Mouse (Mus musculus) neutrophil, adult 5-6 weeks (primary cell): ENCODE data around the gene Rspo3. TPM values are rescaled to one million over a fixed set of nuclear protein-coding genes. Genes with fewer than 3 reads are reported as not detected.

Experiments
- ATAC-seq: fragments of 151-379, 151-347 bp; 2 replicates; pipeline ENCODE4 v1.8.0; 2017; ENCODE audit warnings: mild to moderate bottlenecking, moderate TSS enrichment; ENCODE audit not compliant: insufficient number of reproducible peaks, poor library complexity, low FRiP score, severe bottlenecking; ENCODE audit errors: extremely low read depth
- total RNA-seq: library from RNA; stranded (forward); fragments of 200-1000 nt; gene quantifications from 2 replicates; pipeline ENCODE4 v1.2.3, GENCODE M21; 2017

Gene Rspo3
- total RNA-seq, 1 experiment from 2014 or later = not detected

- ATAC-seq = no peak
Observed at GRCm38 (mm10) chr10:29459632-29460031, 76.0 kb downstream of the Rspo3 start.

- no peak for ATAC-seq
Observed at GRCm38 (mm10) chr10:29445076-29445475, 90.6 kb downstream of the Rspo3 start.

GRCm38 (mm10) chr10:29441297-29441696, 94.4 kb downstream of the Rspo3 start:
- ATAC-seq = no peak

GRCm38 (mm10) chr10:29432935-29433453, 102.7 kb downstream of the Rspo3 start:
- no peak for ATAC-seq

GRCm38 (mm10) chr10:29426660-29427059, 109.0 kb downstream of the Rspo3 start:
- no peak for ATAC-seq

GRCm38 (mm10) chr10:29424571-29424970, 111.1 kb downstream of the Rspo3 start:
- ATAC-seq = no peak

GRCm38 (mm10) chr10:29414361-29414760, 121.3 kb downstream of the Rspo3 start:
- ATAC-seq = no peak

GRCm38 (mm10) chr10:29402656-29403268, 132.9 kb downstream of the Rspo3 start:
- no peak for ATAC-seq

Other genes with a start within 250 kb of the Rspo3 start
- 5.3 and 7.9 TPM in 2 replicates for gene Echdc1, start 222.7 kb downstream of the Rspo3 start, total RNA-seq
- 88.8 and 89.6 TPM in 2 replicates for gene Rnf146, start 173.4 kb downstream of the Rspo3 start, total RNA-seq